Mouse (Mus musculus) cerebellum, adult 2 months (tissue): ENCODE measurements around the gene Sorcs2.

Experiments used
- CTCF ChIP-seq: fragments of 200-500 bp; IDR thresholded peaks from 2 replicates; pipeline ENCODE4 v1.5.1; 2011; ENCODE audit warnings: low read depth, mild to moderate bottlenecking, control low read depth, low read length, moderate library complexity, borderline replicate concordance; ENCODE audit not compliant: insufficient read depth
- POLR2A ChIP-seq: fragments of 200-500 bp; IDR thresholded peaks from 2 replicates; pipeline ENCODE4 v1.6.1; 2011; ENCODE audit warnings: low read length, control low read depth, borderline replicate concordance; ENCODE audit not compliant: insufficient read depth

- TF ChIP-seq CTCF = no peak
- TF ChIP-seq POLR2A = no peak
These were observed 209.6 kb downstream of the Sorcs2 start for GRCm38 (mm10) chr5:36188310-36188709.
